Mouse (Mus musculus) thymus, postnatal 10 days (tissue): ENCODE data around the gene Slc7a11.

Source experiments
- DNase-seq, 2 experiments: peaks; one replicate each; pipeline ENCODE4 v3.0.0; 2021; ENCODE audit warnings: low spot score in 2 of 2

The Slc7a11 gene

GRCm38 (mm10) chr3:49866061-49866515, 577.3 kb downstream of the Slc7a11 start:
- DNase-seq = no peak

DNA sequence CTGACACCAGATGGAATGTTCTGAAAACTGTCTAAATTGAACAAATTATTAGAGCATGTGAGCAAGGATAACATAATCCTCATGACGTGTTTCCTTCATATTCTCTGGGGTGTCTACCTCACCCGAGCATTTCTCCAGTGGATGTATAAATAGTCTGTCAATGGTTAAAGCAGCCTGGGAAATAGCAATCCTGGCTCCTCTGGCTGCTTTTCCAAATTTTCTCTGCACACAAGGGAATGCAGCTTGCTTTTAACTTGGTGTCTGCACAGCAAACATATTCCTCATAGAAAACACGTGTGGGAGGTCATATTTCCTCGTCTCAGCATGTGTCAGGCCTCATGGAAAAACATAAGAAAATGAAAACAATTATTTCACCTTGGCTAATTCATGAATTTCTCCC, 586.6 kb downstream of the Slc7a11 start:
- DNase-seq = no peak

- no peak for DNase-seq
These were observed 589.1 kb downstream of the Slc7a11 start for GRCm38 (mm10) chr3:49854277-49854676.

GRCm38 (mm10) chr3:49842971-49843370, 600.4 kb downstream of the Slc7a11 start:
- no peak for DNase-seq
